Mouse (Mus musculus) heart, adult 18-20 months (tissue): ENCODE results near the gene Bmt2. TPM values are rescaled to one million over a fixed set of nuclear protein-coding genes. Genes with fewer than 3 reads are reported as not detected.

ENCODE experiments used
- total RNA-seq, 2 experiments: library from RNA; stranded (reverse); gene quantifications; 2 replicates each; pipeline ENCODE4 v1.2.3; 2021

The Bmt2 gene
- total RNA-seq, 2 experiments from 2014 or later = 9.3 to 9.8 TPM

Other genes with a start within 250 kb of the Bmt2 start
- gene Tmem168, start 69.9 kb downstream of the Bmt2 start, total RNA-seq = 10 to 100 TPM; 15.5 to 17.7 TPM
- gene Gpr85, start 162.0 kb upstream of the Bmt2 start, total RNA-seq = under 1 TPM in 1 of 2 experiments, not detected in 1; 0.32 TPM
- gene 2610001J05Rik, start 193.6 kb upstream of the Bmt2 start, total RNA-seq = 10 to 100 TPM; 43.4 to 45.6 TPM